Mouse (Mus musculus) gastrocnemius, adult 2 months (tissue): ENCODE results near the gene 1700086D15Rik. TPM values are rescaled to one million over a fixed set of nuclear protein-coding genes. Genes with fewer than 3 reads are reported as not detected.
A peak's percentile ranks its signal among the peaks of the same experiment; 100 is the strongest.

Experiments
- DNase-seq: peaks from one replicate; pipeline ENCODE4 v3.0.0; 2022
- H3K27ac ChIP-seq: fragments of 200-600 bp; 2 replicates; pipeline ENCODE4 v1.8.1; 2022; ENCODE audit warnings: mild to moderate bottlenecking
- H3K4me3 ChIP-seq: fragments of 200-600 bp; 2 replicates; pipeline ENCODE4 v1.8.1; 2022; ENCODE audit warnings: mild to moderate bottlenecking, moderate library complexity
- CTCF ChIP-seq: fragments of 200-600 bp; IDR thresholded peaks from 2 replicates; pipeline ENCODE4 v1.8.1; 2022; ENCODE audit warnings: antibody characterized with exemption, mild to moderate bottlenecking, moderate library complexity
- intact Hi-C: fragments of 180-260 bp; cut with DNase I; formaldehyde crosslinking; loops from one replicate; pipeline ENCODE4 v1.15.1; 2025
- total RNA-seq, 2 experiments: library from RNA; stranded (reverse); gene quantifications; 2 replicates each; pipeline ENCODE4 v1.2.3; 2021

Gene 1700086D15Rik
- total RNA-seq, 2 experiments from 2014 or later = 0.23 TPM; not detected in 1

GRCm38 (mm10) chr11:65160991-65161880 lies 1.5 kb upstream of the 1700086D15Rik start:
- no peak overlapping the region for H3K27ac ChIP-seq
- H3K4me3 ChIP-seq = peak overlapping the region; percentile 90
- no peak for DNase-seq
- TF ChIP-seq CTCF = no peak
- intact Hi-C loops = no loop called here

GRCm38 (mm10) chr11:65158658-65158990 lies 1.1 kb downstream of the 1700086D15Rik start:
- H3K27ac ChIP-seq = no peak overlapping the region
- intact Hi-C loops = no loop called here
- TF ChIP-seq CTCF = no peak
- H3K4me3 ChIP-seq = no peak overlapping the region
- DNase-seq = no peak

GRCm38 (mm10) chr11:65157966-65158657 lies 1.6 kb downstream of the 1700086D15Rik start:
- intact Hi-C loops = no loop called here
- H3K4me3 ChIP-seq = no peak overlapping the region

GRCm38 (mm10) chr11:65153006-65153405 lies 6.7 kb downstream of the 1700086D15Rik start:
- DNase-seq = no peak
- H3K27ac ChIP-seq = no peak overlapping the region
- intact Hi-C loops = no loop called here
- H3K4me3 ChIP-seq = no peak overlapping the region
- TF ChIP-seq CTCF = no peak

More at GRCm38 (mm10) chr11:65157966-65158657, 1.6 kb downstream of the 1700086D15Rik start:
- no peak overlapping the region for H3K27ac ChIP-seq
- TF ChIP-seq CTCF = no peak
- DNase-seq = no peak

DNA sequence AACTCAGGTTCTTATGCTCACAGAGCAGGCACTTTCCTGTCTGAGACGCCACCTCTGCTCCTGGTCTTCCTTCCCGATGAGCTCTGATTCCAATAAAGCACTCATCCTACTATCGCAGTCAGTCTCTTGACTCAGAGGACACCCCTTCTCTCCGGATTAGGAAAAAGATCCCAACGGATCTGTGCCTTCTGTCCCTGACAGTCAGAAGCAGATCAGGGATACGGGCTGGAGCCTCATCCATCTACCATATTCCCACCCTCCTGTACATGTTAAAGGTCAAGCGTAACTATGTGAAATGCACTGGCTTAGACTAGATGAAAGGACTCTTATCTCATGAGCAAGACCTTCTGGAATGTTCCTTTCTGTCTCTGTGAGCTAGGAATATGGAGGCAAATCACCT lies 11.2 kb downstream of the 1700086D15Rik start:
- Histone ChIP-seq H3K4me3 (no peak overlapping the region), H3K27ac (no peak overlapping the region)
- intact Hi-C loops = no loop called here
- DNase-seq = no peak
- TF ChIP-seq CTCF = no peak

- no peak for TF ChIP-seq CTCF
- intact Hi-C loops = no loop called here
- Histone ChIP-seq H3K4me3 (no peak overlapping the region), H3K27ac (no peak overlapping the region)
- DNase-seq = no peak
Measured at GRCm38 (mm10) chr11:65142838-65143417, 16.8 kb downstream of the 1700086D15Rik start.

- no peak for TF ChIP-seq CTCF
- intact Hi-C loops = no loop called here
- Histone ChIP-seq H3K27ac (no peak overlapping the region), H3K4me3 (no peak overlapping the region)
- DNase-seq = no peak
Measured at GRCm38 (mm10) chr11:65139030-65139429, 20.7 kb downstream of the 1700086D15Rik start.

DNA sequence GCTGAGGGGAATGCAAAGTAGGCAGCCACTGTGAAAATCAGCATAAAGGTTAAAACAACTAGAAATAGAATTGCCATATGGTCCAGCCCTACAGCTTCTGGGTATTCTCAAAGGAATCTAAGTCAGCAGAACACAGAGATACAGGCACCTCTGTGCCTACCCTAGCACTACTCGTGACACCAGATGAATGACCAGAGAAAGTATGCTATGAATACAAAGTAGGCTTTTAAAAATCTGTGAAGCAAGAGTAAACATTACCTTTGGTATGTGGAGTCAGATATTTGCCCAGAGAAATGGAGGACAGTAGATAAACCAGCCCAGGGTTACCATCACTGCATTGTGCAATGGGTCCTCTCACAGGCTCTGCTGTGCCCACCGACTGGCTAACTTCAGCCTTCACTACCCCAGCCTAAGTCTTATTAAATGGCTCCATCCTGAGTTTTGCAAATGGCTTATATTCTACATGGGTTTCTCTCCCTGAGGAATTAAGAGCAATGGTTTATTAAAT lies 22.5 kb downstream of the 1700086D15Rik start:
- TF ChIP-seq CTCF = no peak
- Histone ChIP-seq H3K27ac (no peak overlapping the region), H3K4me3 (no peak overlapping the region)
- no peak for DNase-seq
- intact Hi-C loops = no loop called here

GRCm38 (mm10) chr11:65135251-65135739 lies 24.4 kb downstream of the 1700086D15Rik start:
- intact Hi-C loops = no loop called here
- no peak for DNase-seq

DNA sequence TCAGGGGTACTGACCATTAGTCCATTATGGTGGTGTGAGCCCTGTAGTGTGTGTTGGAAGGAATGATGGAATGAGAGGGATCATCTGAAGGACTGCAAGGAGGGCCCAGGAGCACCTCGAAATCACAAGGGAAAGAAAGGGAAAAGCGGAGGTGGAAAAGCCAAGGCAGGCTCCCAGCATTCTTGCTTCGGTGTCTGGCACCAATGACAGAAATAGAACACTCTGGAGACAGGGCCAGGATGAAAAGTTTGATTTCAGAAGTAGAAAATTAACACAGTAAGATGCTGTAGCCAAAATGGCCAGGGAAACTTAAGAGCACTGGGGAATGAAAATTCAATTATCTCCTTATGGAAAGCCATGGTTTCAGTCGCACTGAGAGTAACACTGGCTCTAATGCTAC lies 26.0 kb downstream of the 1700086D15Rik start:
- intact Hi-C loops = no loop called here
- H3K27ac ChIP-seq = no peak overlapping the region
- DNase-seq = no peak
- H3K4me3 ChIP-seq = no peak overlapping the region
- no peak for TF ChIP-seq CTCF

More at GRCm38 (mm10) chr11:65135251-65135739, 24.4 kb downstream of the 1700086D15Rik start:
- Histone ChIP-seq H3K27ac (no peak overlapping the region), H3K4me3 (no peak overlapping the region)
- TF ChIP-seq CTCF = no peak

GRCm38 (mm10) chr11:65129110-65129509 lies 30.6 kb downstream of the 1700086D15Rik start:
- no peak for DNase-seq
- Histone ChIP-seq H3K27ac (no peak overlapping the region), H3K4me3 (no peak overlapping the region)
- peak; percentile 56 for TF ChIP-seq CTCF
- intact Hi-C loops = no loop called here

GRCm38 (mm10) chr11:65128666-65129065 lies 31.0 kb downstream of the 1700086D15Rik start:
- H3K27ac ChIP-seq = no peak overlapping the region
- no peak for TF ChIP-seq CTCF
- no peak for DNase-seq
- intact Hi-C loops = no loop called here
- no peak overlapping the region for H3K4me3 ChIP-seq

- no peak for TF ChIP-seq CTCF
- H3K4me3 ChIP-seq = no peak overlapping the region
- DNase-seq = peak; percentile 25
- H3K27ac ChIP-seq = no peak overlapping the region
- intact Hi-C loops = no loop called here
Measured at GRCm38 (mm10) chr11:65126566-65126965, 33.1 kb downstream of the 1700086D15Rik start.
